Mouse (Mus musculus): ENCODE data around the gene Itih5.

DNA sequence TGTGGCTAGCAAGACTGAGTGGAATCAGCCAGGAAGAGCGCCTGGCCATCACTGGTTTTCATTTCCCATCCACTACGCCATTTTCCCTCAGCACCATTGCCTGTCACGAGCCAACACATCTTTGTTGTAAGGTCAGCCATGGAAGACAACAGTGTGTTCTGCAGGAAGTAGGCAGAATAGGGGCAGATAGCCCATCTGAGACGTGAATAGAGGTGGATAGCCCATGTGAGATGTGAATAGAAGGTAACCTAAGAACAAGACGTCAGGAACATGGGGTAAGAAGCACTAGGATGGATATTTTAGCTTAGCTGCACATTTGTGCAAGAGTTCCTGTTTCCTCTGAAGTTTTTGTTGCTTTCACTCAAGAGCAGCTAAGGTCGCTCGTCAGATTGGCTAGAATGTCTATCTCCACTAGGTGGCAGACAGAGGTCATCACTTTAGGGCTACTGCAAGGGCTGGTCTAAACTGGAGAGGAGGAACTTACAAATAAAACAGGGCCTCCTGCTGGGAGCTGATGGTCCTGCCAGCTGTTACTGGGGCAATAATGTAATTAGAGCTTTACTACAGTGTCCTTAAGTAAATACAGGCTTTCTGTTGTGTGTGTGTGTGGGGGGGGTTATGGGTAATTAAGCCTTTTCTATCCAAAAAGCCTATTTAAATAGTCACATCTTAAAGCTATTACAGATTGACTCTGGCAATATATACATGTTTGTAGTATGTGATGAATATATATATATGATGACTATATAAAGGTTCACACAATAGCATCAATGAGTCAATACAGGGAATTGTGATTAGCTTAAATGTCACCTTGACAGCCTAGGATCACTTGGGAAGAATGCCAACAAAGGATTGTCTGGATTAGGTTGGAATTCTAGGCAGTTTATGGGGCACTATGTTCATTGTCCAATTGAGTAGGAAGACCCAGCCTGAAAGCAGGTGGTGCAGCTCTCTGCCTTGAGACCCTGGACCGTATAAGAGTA, 10.6 kb upstream of the Itih5 start:
- TF ChIP-seq EP300 (optimal IDR thresholded peaks at IDR 0.05) (no peak), CTCF (IDR thresholded peaks at IDR 0.05; ENCODE audit: low read depth) (peak; percentile 95)

All from stomach, postnatal 0 days (tissue).